Mouse (Mus musculus): Measurements from ENCODE around the gene Atad1.

- TF ChIP-seq CTCF (IDR thresholded peaks at IDR 0.05; ENCODE audit: low read depth) (no peak), EP300 (IDR thresholded peaks at IDR 0.05; ENCODE audit: low read depth) (no peak)
These were observed 14.8 kb upstream of the Atad1 start for GRCm38 (mm10) chr19:32754188-32755000.
